Mouse (Mus musculus) c-Kit-positive CD71-positive TER-119-negative erythroid progenitor cells, embryonic 14.5 days (primary cell): ENCODE measurements around the gene Dnajc17.

Experiments used
- DNase-seq: peaks from one replicate; pipeline ENCODE4 v3.0.0-alpha.2; 2013; ENCODE audit warnings: low read depth

Dnajc17 gene

DNA sequence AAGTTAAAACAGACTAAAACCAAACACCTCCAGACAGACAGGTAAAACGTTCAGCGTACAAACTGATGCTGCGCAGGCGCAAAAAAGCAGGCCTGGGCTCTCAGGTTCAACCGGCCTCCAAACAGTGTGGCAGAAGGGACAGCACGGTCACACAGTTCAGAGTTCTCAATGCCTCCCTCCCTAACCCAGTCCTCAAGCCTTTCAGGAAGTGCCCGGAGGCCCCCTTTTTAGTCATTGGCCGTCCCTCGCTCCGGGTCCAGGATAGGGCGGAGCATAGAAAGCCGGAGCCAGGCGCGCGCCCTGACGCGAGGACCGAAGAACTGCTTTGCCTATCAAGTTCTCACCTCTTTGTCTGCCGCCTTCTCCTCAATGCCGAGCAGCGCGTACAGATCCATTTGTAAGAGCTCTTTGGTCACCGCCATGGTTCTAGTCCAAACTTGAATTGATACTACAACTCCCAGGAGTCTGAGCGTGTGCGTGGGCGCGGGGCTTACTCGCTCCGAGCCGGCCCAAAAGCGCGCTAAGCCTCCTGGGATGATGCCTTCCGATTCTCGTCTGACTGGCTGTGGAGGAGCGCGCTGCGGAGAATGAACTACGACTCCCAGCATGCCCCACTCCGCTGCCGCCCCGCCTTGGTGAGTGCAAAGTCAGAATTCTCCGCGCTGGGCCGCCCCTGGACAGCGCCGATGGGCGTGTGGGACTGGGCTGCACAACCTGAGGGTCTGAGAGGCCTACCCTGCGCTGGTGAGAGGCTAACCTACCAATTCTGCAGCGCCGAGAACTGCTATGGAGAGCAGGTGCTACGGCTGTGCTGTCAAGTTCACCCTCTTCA is at the start of gene Dnajc17, which contains the start of gene Zfyve19:
Gene Dnajc17 (minus strand): TSS at position 452 of the 832 bp plus-strand sequence.
Gene Zfyve19 (plus strand): TSS at position 274 of the 832 bp plus-strand sequence.
- peak; percentile 94 for DNase-seq

DNA sequence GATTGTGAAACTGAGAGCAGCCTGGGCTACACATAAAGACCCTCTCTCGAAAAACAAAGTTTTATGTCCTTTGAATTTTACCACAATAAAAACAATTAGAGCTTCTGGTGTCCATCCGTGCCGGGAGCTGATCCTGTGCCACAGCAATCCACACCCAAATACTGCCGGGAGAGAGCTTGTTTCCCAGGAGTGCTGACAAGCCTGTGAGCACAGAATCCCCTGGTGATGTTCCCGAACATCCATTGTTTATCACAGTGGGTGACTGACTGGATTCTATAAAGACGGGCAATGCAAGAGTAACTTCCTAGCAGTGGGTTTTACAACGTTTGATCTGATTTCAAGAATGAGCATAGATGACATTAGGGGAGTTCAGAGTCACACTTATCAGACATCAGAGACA is 46.4 kb upstream of the Dnajc17 start:
- DNase-seq: no peak

DNA sequence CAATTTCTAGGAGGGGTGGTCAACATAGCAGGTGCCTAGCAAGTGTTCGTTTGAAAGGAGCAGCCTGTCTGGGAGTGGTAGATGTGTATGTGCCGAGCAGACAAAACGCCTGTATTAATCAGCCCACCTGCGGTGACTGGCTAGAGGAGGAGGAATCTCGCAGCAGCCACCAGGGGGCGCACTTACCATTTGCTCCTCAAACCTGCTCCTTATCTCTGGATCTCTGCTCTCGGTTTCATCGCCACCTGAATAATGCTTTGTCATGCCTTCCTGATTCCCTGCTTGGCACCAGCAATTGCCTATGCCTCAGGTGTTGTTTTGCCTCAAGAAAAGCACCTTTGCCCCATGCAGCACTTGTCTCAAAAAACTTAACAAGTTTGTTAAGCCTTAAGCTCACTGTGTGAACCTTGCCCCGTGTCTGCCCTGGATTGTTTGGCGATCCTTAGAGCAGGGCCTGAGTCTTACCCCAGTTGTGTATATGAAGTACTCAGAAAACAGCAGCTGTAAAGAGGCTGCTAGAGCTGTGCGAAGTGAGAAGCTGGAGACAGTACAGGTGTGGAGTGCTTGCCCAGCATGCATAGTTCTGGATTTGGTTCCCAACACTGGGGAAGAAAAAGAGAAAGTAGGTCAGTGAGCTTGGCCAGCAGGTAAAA is 42.4 kb upstream of the Dnajc17 start:
- DNase-seq: peak; percentile 86

DNA sequence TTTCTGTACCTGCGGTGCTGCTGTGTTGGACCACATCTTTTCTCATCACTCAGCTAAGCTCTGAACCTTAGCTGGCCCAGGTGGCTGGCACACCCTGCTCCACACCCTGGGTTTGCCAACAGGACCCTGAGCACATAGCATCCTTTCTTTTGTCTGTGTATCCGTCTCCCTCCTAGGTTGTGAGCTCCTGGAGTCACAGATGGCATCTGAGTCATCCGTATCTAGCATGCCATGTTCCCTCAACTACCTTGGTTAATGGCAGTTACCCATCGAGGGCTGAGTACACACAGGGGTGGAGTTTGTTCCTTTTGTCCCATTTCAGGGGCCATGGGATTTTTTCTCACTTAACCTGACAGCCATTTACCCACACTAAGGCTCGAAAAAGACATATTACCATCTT is 41.8 kb upstream of the Dnajc17 start:
- DNase-seq: no peak

DNA sequence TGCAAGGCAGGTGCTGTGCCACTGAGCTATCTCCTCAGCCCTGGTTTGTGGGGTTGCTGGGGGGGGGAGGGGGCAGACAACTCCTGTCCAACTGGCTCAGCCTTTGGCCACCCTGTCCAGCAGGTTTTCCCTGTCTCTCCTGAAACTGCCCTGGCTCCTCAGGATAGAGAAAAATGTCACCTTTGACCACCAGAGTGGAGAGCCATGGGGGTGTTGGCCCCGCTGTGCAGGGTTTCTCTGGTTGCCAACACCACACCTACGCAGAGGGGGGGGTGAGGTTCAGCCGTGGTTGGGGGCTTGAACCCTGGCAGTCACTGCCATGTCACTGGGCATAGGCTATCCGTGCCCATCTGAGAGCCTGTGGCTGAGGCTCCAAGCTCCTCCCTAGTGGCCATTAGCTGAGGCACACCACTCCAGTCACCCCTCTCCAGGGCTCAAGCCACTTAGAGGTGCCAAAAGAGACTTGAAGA is 41.0 kb upstream of the Dnajc17 start:
- no peak for DNase-seq

DNA sequence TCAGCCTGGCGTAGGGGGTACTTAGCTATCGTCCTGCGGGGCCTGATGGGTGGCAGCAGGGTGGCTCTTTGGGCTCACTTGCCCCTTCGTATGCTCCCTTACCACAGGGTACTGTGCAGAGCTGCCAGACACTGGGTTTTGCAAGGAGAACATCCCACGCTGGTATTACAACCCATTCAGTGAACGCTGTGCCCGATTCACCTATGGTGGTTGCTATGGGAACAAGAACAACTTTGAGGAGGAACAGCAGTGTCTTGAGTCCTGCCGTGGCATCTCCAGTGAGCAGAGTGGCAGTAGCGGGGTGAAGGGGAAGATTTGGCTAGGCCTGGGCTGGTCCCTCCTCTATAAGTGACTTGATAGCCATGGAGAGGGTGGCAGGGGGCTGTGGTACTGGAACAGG is 39.3 kb upstream of the Dnajc17 start:
- no peak for DNase-seq

DNA sequence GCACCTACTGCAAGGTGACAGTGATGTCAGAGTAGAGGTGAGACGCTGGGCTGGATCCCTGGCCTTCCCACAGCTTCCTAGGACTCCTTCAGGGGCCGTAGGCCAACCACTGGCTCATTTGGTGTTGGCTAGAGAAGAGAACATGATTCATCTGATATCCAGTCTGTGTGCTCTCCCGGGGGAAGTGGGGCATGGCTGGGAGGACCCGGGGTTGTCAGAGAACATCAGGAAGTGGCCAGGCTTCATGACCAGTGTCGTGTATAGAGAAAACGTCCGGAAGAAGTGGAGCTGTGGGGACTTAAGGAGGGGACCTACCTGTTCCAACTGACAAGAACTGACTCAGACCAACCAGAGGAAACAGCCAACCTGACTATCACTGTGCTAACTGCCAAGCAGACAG is 36.7 kb upstream of the Dnajc17 start:
- DNase-seq: no peak

DNA sequence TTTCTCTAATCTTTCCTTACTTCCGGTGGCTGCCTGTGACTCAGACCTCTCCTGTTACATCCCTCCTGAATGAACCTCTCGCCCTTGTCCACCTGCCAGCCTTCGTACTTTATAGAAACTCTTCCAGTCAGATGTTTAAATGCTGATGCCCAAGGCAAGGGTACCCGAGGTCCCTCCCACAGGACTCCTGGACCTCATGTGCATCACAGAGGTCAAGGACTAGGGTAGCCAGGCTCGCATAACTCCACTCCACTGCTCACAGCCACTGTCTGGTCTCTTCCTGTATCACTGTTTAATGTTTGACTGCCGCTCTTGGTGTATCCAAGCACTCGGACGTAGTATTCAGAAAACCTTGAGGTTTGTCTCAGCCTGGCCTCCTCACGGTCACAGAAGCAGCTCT is 34.0 kb upstream of the Dnajc17 start:
- DNase-seq: no peak

DNA sequence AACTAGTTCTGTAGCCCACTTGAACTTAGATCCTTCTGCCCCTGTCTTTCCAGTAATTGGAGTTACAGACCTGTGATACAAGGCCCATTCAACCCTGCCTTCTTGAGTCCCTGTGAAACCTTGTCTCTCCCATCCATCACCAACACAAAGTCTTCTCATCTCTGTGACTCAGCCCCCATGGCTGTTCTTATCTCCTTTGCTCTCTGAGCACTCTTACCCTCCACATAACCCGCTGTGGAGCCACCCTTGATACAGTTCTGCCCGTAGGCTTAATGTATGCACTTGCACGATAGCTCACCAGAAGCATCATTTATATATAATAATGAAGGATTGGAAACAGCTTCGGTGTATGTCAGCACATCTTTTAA is 32.2 kb upstream of the Dnajc17 start:
- no peak for DNase-seq

DNA sequence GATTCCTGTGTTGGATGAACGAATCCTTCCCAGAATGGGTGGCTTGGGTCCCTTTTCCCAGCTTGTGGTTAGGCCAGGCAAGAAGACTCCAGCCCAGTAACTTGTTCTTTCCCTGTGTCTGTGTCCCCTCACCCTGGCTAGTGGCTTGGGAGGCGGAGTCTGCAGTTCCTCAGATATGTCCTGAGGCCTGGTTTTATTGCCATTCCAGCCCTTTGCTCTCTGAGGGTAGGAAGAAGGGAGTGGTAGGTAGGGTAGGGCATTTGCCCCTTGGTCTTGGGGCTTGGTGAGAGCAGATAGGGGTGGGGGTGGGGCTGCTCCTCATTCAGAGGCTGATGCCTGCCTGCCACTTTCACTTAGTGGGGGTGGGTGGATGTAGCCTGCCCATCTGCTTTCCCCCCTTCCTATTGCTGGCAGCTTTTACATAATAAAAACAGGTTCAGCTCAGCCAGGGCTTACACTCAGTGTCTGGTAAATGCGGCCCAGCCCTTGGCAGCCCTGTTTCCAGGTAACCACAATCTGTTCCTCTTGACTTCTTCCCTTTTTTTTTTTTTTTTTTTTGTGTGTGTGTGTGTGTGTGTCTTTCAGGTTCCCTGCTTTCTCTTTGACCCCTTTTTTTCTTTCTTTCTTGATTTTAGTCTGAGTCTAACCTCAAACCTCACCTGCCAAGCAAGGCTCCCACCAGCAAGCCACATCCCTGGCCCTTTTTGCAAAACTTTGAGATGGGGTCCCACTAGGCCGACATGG is 31.7 kb upstream of the Dnajc17 start:
- DNase-seq: no peak

DNA sequence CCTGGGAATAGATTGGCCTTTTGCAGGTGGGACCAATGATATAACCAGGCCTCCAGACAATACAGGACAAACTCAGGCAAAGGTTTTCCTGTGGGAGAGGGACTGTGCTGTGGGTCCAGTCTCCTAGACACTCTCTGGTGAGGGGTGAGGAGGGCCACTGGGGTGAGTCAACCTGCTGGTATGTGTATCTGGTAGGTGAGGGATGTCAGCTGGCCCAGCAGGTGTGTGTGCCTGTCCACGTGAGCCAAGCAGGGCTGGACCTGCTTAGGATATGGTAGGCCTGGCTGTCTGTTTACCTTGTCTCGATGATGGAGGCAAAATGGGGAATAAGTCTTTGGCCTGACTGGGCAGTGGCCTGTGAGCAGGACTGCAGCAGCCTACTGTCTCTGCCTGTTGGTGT is 30.1 kb upstream of the Dnajc17 start:
- no peak for DNase-seq

DNA sequence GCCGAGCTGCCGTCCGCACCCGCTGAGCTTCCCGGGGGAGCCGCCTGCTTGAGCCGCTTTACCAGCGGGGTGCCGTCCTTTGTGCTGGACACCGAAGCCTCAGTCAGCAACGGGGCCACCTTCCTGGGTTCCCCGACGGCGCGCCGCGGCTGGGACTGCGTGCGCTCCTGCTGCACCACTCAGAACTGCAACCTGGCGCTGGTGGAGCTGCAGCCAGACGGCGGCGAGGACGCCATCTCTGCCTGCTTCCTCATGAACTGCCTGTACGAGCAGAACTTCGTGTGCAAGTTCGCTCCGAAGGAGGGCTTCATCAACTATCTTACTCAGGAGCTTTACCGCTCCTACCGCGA is 29.3 kb upstream of the Dnajc17 start:
- DNase-seq: no peak

DNA sequence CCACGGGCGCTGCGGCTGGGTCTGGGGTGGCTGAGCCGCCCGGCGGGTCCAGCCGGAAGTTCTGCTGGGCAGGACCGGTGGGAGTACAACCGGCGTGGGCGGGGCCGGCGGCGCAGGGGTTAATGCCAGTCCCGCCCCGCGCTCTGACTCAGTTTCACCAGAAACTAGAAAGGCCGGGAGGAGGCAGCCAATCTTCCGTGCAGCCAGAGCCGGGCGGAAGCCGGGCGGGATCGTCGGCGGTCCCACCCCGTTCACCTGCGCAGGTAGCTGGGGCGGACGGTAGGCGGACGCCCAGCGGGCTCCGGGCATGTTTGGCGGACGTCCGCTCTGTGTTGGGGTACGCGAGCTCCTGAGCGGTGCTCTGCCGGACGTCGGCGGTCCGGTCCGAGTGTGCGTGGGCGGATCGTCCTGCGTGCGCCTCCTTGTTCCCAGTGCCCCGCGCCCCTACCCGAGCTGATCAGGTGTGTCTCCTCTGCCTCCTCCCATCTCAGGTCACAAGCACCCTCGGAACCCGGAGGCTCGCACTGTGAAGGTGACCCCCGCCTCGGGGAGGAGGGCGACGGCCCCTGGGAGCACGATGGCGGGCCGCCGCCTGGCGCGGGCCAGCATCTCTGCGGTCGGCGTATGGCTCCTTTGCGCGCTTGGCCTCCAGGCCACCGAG is 28.7 kb upstream of the Dnajc17 start, which contains the start of gene Spint1:
Gene Spint1 (plus strand): TSS at position 153 of the 661 bp plus-strand sequence.
- DNase-seq: no peak

DNA sequence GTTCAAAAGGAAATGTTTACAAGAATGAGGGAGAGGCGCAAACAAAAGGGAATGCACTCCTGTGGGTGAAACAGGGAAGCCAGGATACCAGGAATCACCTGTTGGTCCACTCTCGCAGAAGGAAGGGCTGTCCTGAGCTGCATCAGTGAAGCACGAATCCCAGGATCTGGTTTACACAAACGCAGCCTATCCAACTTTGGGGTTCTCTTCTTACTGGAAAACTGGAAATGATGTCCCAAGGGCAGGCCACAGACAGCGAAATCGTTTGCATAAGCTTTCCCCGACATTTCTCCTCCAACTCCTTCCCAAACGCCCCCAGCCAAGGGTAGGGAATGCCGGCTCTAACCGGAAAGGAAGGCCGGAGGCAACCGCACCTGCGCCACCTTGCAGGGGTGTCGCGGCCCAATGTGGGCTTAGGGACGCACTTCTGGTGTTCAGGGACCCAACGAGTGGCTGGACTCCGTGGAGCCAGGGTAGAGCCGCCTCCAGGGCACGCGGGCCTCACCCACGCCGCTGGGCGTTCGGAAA is 28.2 kb upstream of the Dnajc17 start:
- DNase-seq: no peak

DNA sequence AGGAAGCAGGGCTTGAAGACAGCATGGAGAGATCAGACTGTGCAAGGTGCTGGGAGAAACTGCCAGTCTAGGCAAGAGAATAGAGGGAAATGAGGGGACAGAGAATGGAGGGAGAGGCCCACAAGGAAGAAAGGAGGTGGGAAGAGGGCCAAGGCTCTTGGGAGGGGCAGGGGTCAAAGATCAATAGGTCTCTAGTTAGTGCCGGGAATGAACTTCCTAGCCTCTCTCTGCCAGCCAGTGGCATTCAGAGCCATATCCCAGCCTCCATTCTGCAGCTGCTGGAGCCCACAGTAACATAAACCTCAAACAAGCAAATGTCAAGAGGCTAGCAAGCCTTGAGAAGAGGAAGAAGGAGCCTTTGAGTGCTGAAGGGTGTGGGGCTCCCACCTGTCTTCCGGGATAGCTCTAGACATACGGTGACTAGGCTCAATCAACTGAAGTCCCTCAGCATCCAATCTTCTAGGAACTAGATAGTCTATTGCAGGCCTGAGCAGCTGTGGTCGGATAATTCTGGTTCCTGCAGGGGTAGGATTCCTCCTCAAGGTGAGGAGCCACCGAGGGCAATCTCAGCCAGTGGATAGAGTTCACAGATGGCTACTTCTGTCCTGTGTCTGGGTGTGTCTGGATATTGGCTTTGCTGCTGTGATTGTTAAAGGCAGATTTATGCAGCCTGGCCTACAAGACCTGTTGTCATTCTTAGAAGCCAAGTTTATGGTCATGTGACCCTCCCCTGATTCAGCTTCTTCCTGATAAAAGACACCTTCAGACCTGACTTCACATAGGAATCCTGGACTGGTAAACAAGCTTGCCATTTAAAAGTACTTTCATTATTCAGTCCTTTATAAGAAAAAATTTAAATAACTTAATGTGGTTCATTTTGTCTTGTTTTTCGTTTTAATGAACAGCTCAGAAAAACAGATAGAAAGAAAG is 21.4 kb upstream of the Dnajc17 start, which contains the start of gene Ppp1r14d:
Gene Ppp1r14d (minus strand): TSS at position 132 of the 930 bp plus-strand sequence.
- DNase-seq: no peak

DNA sequence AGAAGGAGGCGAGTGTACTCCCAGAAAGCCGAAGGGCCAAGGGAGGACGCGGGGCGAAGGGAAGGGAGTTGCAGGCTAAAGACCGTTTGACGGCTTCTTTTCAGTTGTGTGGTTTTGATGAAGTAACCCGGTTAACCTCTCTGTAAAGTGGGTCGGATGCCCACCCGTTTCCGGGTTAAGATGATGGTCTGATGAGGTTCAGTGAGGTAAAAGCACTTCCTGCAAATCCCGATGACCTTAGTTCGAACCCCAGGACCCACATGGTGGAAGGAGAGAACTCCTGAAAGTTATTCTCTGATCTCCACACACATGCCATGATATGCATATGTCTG is 547 bp upstream of the Dnajc17 start:
- DNase-seq: no peak

DNA sequence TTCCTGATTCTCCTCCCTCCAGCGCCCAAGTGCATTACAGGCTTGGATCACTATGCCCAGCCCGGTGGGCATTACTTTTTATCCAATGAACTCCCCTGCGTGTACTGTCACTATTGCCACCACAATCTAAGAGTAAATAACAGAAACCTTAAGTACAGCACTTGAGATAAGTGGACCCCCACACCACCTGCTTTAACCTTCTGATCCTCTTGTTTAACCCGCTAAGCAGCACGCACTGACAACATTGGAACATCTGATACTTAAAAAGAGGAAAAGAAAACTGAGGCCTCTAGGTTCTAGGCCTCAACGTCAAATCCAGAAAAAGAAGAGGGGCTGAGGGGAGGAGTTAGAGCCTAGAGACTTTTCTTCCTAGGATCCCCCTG is 643 bp downstream of the Dnajc17 start:
- no peak for DNase-seq

DNA sequence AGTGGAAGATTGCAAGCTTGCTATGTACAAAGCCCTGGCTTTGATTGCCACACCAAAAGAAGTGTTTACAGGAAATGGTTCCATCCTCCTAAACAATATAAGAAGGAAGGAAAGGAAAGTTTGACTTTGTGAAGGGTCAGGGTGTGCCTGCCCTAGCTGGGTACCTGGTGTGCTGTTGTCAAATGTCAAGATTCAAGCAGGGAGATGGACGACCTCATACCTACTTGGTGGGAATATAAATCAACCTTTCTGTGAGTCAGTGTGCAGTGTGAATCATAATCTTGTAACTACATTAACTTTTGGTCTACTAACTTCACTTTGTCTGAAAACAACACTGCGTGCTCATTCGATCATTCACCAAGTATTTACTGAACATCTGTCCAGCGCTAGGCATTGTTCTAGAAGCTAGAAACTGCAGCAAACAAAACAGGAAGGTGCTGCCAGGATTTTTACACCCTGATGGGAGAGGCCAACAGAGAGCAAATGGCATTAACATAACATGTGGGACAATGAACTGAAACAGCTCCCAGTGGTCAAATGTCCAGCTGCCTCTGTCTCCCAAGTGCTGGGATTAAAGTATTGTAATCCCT is 4.6 kb downstream of the Dnajc17 start:
- DNase-seq: no peak

DNA sequence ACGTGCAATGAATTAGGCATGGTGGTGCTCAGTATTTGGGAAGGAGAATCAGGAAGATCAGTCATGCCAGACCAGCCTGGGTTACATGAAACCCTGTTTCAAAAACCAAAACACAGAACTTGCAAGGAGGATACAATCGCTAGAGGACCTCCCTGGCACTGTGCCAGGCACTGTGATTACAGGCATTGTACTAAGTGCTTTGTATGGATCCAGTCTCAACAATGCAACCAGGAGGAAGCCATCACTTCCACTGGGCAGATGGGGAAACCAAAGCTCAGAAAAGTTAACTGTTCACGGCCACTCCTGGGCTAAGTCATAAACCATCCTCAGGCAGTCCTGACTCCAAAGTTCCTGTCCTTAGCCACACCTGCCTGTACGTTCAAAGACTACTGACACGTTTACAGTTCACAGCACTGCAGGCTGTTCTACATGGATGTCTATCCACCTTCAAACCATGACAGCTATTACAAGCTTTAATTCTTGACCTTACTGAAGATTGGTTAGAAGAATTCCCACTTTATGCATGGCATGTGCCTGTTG is 5.6 kb downstream of the Dnajc17 start:
- no peak for DNase-seq

DNA sequence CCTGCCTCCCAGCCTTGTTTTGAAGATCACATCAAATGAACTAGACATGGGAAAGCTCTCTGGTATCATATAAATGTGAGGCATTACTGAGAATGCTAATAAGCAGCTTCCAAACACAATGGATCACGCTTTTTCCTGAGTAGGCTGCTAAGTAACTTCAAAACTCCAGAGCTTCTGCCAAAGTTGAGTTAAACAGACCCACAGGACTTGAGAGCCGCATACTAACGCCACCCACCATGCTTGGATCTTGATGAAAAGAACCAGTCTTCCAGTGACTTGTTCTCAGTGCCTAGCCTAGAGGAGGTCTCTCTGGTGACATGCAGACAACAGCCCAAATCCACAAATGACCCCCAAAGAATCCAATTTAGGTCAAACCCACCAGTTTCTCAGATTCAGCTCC is 9.7 kb downstream of the Dnajc17 start:
- DNase-seq: no peak
